Mouse (Mus musculus) intestine, embryonic 14.5 days (tissue): ENCODE results near the gene a. TPM values are rescaled to one million over a fixed set of nuclear protein-coding genes. Genes with fewer than 3 reads are reported as not detected.
"Not testable (repeated sequence)": the region's sequence is repeated elsewhere in the genome, so short reads cannot be mapped to it uniquely, and the experiment has no call there.

ENCODE experiments used
- ATAC-seq: fragments of 200-750 bp; cut with Nextera tagmentation; replicated peaks from 2 replicates; pipeline ENCODE4 v1.8.0; 2017; ENCODE audit warnings: low read depth, moderate number of reproducible peaks, moderate TSS enrichment, moderate library complexity; ENCODE audit not compliant: low FRiP score, low TSS enrichment
- DNase-seq: peaks from one replicate; pipeline ENCODE4 v3.0.0-alpha.2; 2018; ENCODE audit warnings: low spot score
- H3K27ac ChIP-seq: fragments of 300-500 bp; sonication (generic); 2 replicates; pipeline ENCODE4 v1.5.1; 2014; ENCODE audit warnings: low read depth, mild to moderate bottlenecking, control low read depth
- H3K27me3 ChIP-seq: fragments of 300-500 bp; sonication (generic); replicated peaks from 2 replicates; pipeline ENCODE4 v1.6.1; 2014; ENCODE audit warnings: low read length, control low read depth; ENCODE audit not compliant: control insufficient read depth, insufficient read depth
- H3K36me3 ChIP-seq: fragments of 300-500 bp; sonication (generic); 2 replicates; pipeline ENCODE4 v1.6.1; 2014; ENCODE audit warnings: low read length, control low read depth; ENCODE audit not compliant: control insufficient read depth, insufficient read depth
- H3K4me1 ChIP-seq: fragments of 300-500 bp; sonication (generic); replicated peaks from 2 replicates; pipeline ENCODE4 v1.6.1; 2014; ENCODE audit warnings: low read length, control low read depth, mixed read lengths; ENCODE audit not compliant: control insufficient read depth, insufficient read depth
- H3K4me2 ChIP-seq: fragments of 300-500 bp; sonication (generic); 2 replicates; pipeline ENCODE4 v1.6.1; 2014; ENCODE audit warnings: low read length
- H3K4me3 ChIP-seq: fragments of 300-500 bp; sonication (generic); 2 replicates; pipeline ENCODE4 v1.5.1; 2014; ENCODE audit warnings: low read depth, low read length, control low read depth, mixed read lengths
- H3K9ac ChIP-seq: fragments of 300-500 bp; sonication (generic); 2 replicates; pipeline ENCODE4 v1.6.1; 2014; ENCODE audit warnings: mild to moderate bottlenecking, low read length
- H3K9me3 ChIP-seq: fragments of 300-500 bp; sonication (generic); 2 replicates; pipeline ENCODE4 v1.6.1; 2016; ENCODE audit warnings: low read length, control low read depth; ENCODE audit not compliant: control insufficient read depth
- WGBS: fragments of 180-500 bp; shearing (Covaris S2); extraction: QIAGEN DNeasy Blood & Tissue Kit; methylation state at CpG from one replicate; pipeline ENCODE4 v1.1.7; 2014; 5-methylcytosine and 5-hydroxymethylcytosine counted together
- polyA plus RNA-seq: library from polyadenylated mRNA; unstranded; fragments of >200 nt; fragmentation: Nextera tagmentation; extraction: Ambion mirVana; gene quantifications from 2 replicates; pipeline ENCODE4 v1.2.1, GENCODE M21; 2014

The a gene
- polyA plus RNA-seq, 1 experiment from 2014 or later = 1.5 TPM

DNA sequence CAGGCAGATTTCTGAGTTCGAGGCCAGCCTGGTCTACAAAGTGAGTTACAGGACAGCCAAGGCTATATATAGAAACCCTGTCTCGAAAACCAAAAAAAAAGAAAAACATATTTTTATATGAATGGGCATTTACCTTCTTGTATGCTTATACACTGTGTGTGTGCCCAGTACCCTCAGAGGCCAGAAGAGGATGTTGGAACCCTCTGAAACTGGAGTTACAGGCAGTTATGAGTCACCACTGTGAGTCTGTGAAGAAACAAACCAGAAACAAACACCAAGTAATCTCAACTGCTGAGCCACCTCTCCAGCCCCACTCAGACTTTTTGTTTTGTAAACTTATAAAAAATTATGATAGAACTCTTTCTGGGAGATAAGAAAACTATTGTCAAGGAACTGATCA is 255.6 kb downstream of the a start:
- ATAC-seq = no peak

DNA sequence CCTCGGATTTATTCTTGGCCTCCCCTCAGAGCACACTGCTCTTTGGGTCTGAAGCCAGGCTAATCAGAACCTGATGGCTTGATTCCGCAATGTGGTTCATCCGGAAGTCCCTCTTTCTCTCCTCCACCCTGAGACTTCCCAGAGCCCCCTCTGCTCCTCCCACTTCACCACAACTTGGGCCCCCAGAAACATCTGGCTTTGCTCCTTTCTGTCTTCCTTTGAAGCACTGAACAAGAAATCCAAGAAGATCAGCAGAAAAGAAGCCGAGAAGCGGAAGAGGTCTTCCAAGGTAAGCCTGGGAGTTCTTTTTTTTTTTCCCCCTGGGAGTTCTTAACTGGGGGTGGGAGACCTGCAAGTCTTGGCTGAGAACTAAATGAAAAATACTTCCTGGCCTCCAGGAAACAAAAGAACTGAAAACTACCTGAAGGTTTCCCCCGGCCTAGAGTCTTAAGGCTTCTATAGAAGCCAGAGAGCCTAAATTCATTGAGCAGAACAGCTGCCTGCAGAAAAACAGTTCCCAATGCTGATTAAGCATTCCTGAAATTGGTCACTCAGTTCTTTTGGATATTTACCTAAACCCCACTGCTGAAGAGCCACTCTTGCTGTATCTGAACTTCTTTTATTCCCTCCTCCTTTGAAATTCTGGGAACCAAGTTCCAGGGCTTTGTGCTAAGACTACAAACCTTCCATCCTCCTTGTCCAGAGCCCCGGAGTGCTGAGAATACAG is 256.4 kb downstream of the a start:
- WGBS = 49% methylated on average over 7 of the region's 7 CpGs
- Histone ChIP-seq H3K36me3 (no peaks in the 10 kb centered on the region), H3K27ac (peak overlapping the region; percentile 20; the same call in 1 of the 2 replicates), H3K9ac (no peak overlapping the region), H3K4me1 (peaks cover 16% of the 10 kb centered on the region; the same call in 1 of the 2 replicates), H3K4me2 (peak overlapping the region; percentile 11; the same call in 1 of the 2 replicates), H3K9me3 (no peaks in the 10 kb centered on the region), H3K27me3 (no peaks in the 10 kb centered on the region), H3K4me3 (no peak overlapping the region)
- DNase-seq (no peak), ATAC-seq (no peak)

More for the DNA sequence above, 255.6 kb downstream of the a start:
- Histone ChIP-seq H3K9me3 (no peaks in the 10 kb centered on the region), H3K27ac (no peak overlapping the region), H3K4me2 (no peak overlapping the region), H3K4me3 (no peak overlapping the region), H3K27me3 (no peaks in the 10 kb centered on the region), H3K9ac (no peak overlapping the region), H3K4me1 (peaks cover 13% of the 10 kb centered on the region; the same call in 1 of the 2 replicates), H3K36me3 (no peaks in the 10 kb centered on the region)
- 96% methylated on average over 2 of the region's 2 CpGs for WGBS
- no peak for DNase-seq

DNA sequence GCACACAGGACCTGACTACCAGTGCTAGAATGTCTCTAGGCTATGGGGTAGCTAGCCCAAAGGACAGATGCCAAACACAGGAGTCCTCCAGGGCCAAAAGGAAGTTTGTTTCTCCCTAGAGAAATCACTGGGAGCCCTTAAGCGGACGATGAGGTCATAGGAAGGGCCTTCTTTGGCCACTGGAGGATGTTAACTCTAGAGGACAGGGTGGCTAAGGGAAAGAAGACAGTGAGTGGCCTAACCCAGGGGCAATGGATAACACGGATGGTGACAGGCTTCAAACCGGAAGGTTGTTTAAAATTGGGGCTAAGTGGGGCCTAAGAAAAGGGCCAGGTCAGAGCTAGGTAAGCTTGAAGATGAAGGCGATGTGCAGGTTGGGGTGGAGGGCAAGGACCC is 258.9 kb downstream of the a start:
- 20% methylated on average over 5 of the region's 5 CpGs for WGBS
- DNase-seq (no peak), ATAC-seq (peak; percentile 12; the same call in 1 of the 2 replicates)
- Histone ChIP-seq H3K4me2 (peak overlapping the region; percentile 70), H3K9me3 (no peaks in the 10 kb centered on the region), H3K4me1 (peaks cover 16% of the 10 kb centered on the region; the same call in 1 of the 2 replicates), H3K36me3 (no peaks in the 10 kb centered on the region), H3K4me3 (peak overlapping the region; percentile 36), H3K9ac (peak overlapping the region; percentile 51), H3K27me3 (no peaks in the 10 kb centered on the region), H3K27ac (peak overlapping the region; percentile 81)

DNA sequence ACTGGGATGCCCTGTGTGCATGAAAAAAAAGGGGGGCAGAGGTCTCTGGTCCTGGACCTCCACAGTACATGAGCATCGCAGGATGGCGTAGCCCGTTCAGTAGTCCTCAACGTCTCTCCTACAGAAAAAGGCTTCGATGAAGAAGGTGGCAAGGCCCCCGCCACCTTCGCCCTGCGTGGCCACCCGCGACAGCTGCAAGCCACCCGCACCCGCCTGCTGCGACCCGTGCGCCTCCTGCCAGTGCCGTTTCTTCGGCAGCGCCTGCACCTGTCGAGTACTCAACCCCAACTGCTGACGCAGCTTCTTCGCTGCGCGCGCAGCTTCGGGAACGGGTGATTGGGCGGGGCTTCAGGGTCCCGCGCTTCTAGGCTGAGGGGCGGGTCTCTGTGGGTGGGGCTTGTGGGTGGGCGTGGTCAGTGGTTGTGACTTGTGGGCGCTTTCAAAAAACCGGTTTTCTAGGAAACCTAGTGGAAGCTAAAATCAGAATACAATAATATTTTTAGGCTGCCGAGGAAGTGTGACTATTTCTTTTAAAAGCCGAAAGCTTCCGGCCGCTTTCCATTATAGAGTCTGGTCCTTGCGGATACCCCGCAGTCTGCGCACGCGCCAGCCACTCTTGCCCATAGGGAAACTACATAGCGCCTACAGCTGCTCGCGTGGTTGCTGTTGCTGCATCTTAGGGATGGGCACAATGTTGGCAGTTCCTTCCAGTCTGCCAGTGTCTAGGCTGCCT is 259.5 kb downstream of the a start:
- under 1% methylated on average over 44 of the region's 45 CpGs for WGBS
- H3K4me3 ChIP-seq = peak overlapping the region; percentile 36
- peak overlapping the region; percentile 70 for H3K4me2 ChIP-seq
- H3K9me3 ChIP-seq = no peaks in the 10 kb centered on the region
- H3K4me1 ChIP-seq = peaks cover 16% of the 10 kb centered on the region; the same call in 1 of the 2 replicates
- H3K27ac ChIP-seq = peak overlapping the region; percentile 81
- H3K9ac ChIP-seq = peak overlapping the region; percentile 51
- no peaks in the 10 kb centered on the region for H3K36me3 ChIP-seq
- ATAC-seq (peak; percentile 91), DNase-seq (peak; percentile 99)
- no peaks in the 10 kb centered on the region for H3K27me3 ChIP-seq

DNA sequence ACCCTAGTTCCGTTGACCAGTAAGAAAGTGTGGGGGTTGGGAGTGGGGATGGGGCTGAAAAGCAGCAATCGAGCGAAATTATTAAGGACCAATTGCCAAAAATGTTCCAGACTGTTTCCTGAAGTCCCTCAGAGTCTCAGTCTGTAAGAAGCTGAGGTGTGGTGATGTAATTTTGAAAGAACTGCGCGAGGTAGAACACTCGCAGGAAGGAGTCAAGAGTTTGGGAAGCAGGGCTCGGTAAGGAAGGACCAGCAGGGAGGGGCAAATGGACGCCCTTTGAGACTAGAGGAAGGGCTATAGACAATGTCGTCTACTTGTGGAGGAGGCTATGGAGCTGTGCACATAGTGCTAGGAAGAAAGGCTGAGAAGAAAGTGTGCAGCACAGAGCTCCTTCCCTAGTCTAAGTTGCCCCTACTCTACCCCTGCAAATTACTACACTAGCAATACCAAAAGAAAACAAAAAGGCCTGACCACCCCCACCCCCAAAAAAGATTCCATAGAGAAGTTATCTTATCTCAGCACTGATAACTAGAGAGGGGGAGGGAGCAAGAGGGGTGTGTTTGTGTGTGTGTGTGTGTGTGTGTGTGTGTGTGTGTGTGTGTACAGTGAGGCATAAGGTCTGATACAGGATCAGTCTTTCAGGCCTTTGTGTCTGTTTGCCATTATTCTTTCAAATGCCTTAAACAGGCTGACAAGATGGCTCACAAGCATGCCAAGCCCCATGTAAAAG is 260.6 kb downstream of the a start:
- DNase-seq (peak; percentile 69), ATAC-seq (no peak)
- WGBS = 17% methylated on average over 9 of the region's 9 CpGs
- peak overlapping the region; percentile 70 for H3K4me2 ChIP-seq
- H3K4me3 ChIP-seq = peak overlapping the region; percentile 36
- H3K9ac ChIP-seq = peak overlapping the region; percentile 39
- H3K9me3 ChIP-seq = no peaks in the 10 kb centered on the region
- H3K27ac ChIP-seq = peak overlapping the region; percentile 81
- H3K36me3 ChIP-seq = no peaks in the 10 kb centered on the region
- peaks cover 16% of the 10 kb centered on the region; the same call in 1 of the 2 replicates for H3K4me1 ChIP-seq
- H3K27me3 ChIP-seq = no peaks in the 10 kb centered on the region

DNA sequence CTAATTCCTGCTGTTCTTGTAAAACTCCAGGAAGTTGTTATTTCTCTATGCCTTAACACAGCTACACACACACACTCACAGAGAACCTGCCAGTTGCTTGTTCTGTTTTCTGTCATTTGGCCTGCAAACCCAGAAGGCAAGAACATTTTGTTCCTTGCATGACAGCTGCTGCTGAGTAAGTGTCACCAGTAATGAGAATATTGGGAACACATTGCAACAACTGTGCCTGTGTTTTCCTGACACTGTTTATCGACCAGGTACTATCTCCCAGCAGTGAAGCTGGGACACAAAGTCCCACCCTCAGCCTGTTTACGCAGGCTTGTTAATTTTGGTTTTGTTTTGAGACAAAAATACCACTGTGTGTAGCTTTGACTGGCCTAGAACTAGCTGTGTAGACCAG is 261.5 kb downstream of the a start:
- Histone ChIP-seq H3K4me3 (no peak overlapping the region), H3K4me2 (no peak overlapping the region), H3K9ac (no peak overlapping the region), H3K9me3 (no peaks in the 10 kb centered on the region), H3K27me3 (no peaks in the 10 kb centered on the region), H3K36me3 (no peaks in the 10 kb centered on the region), H3K27ac (no peak overlapping the region), H3K4me1 (peaks cover 16% of the 10 kb centered on the region; the same call in 1 of the 2 replicates)
- no peak for DNase-seq
- WGBS = 70% methylated on average over 2 of the region's 2 CpGs
- ATAC-seq = no peak

GRCm38 (mm10) chr2:155053512-155053911 is 262.3 kb downstream of the a start:
- not testable (repeated sequence) for H3K9ac ChIP-seq, ATAC-seq, DNase-seq, H3K4me3 ChIP-seq, H3K27me3 ChIP-seq, H3K27ac ChIP-seq, H3K4me2 ChIP-seq, H3K9me3 ChIP-seq, H3K36me3 ChIP-seq
- 91% methylated on average over 8 of the region's 8 CpGs for WGBS
- peaks cover 16% of the 10 kb centered on the region; the same call in 1 of the 2 replicates for H3K4me1 ChIP-seq

GRCm38 (mm10) chr2:155054672-155055071 is 263.5 kb downstream of the a start:
- H3K4me3 ChIP-seq = no peak overlapping the region
- H3K4me2 ChIP-seq = no peak overlapping the region
- H3K27me3 ChIP-seq = no peaks in the 10 kb centered on the region
- H3K36me3 ChIP-seq = peaks cover 9% of the 10 kb centered on the region
- ATAC-seq = no peak
- no peak overlapping the region for H3K27ac ChIP-seq
- 80% methylated on average over 3 of the region's 3 CpGs for WGBS
- peaks cover 16% of the 10 kb centered on the region; the same call in 1 of the 2 replicates for H3K4me1 ChIP-seq
- no peak overlapping the region for H3K9ac ChIP-seq
- no peaks in the 10 kb centered on the region for H3K9me3 ChIP-seq
- no peak for DNase-seq
